8 mouse cellular contexts compared by ENCODE assay signal in the genomic region with DNA sequence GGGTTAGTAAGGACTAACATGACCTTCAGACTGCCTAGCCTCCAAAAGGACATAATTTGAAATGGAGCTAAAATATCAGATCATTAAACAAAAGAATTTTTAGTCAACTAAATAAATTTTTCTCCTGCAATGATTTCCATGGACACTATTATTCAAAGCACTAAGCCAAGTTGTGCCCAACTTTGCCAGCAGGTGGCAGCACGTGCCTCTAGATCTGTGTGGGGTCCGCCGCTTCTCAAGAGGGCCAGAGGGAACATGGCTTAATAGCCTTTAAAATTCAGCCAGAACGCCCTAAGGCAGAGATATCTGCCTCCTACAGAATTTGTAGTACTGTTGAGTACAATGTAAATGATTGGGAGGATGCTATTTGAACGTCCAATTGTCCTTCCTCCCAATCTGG.
DNase-seq lines count a peak whose midpoint lies in the region; ATAC-seq and TF ChIP-seq lines count a peak whose summit lies in the region.

No protein-coding gene starts in this region.

- 0 out of 2 replicates have a peak, but pooled peaks have one; percentile 41 for ATAC-seq in kidney, postnatal 0 days (replicated peaks; ENCODE audit: low FRiP score, low read depth)
- 0 out of 2 replicates have a peak, but pooled peaks have one; percentile 38 for ATAC-seq in neural tube, embryonic 11.5 days (ENCODE audit: insufficient read depth, low FRiP score, low TSS enrichment)

- H3K27ac ChIP-seq in kidney, postnatal 0 days: no peak overlapping the region
- no peak overlapping the region for H3K27ac ChIP-seq in liver, adult 2 months (replicated peaks; ENCODE audit: insufficient read depth, low read depth, low read length)
- H3K27ac ChIP-seq in neural tube, embryonic 11.5 days (ENCODE audit: low read depth, low read length): no peak overlapping the region

- no peaks in the 10 kb centered on the region for H3K9me3 ChIP-seq in kidney, postnatal 0 days (replicated peaks; ENCODE audit: low read length)
- no peaks in the 10 kb centered on the region for H3K9me3 ChIP-seq in neural tube, embryonic 11.5 days (ENCODE audit: control insufficient read depth, low read length)

- no peaks in the 10 kb centered on the region for H3K27me3 ChIP-seq in kidney, postnatal 0 days (ENCODE audit: insufficient read depth, low read length)
- H3K27me3 ChIP-seq in liver, adult 2 months (ENCODE audit: control insufficient read depth, insufficient read depth, low read length): no peaks in the 10 kb centered on the region
- H3K27me3 ChIP-seq in neural tube, embryonic 11.5 days (ENCODE audit: control insufficient read depth, insufficient read depth, low read length): no peaks in the 10 kb centered on the region

- no peaks in the 10 kb centered on the region for H3K36me3 ChIP-seq in kidney, postnatal 0 days (ENCODE audit: insufficient read depth, low read length)
- no peaks in the 10 kb centered on the region for H3K36me3 ChIP-seq in liver, adult 2 months (ENCODE audit: control insufficient read depth, insufficient read depth, low read length)
- H3K36me3 ChIP-seq in neural tube, embryonic 11.5 days (ENCODE audit: control insufficient read depth, insufficient read depth, low read length): no peaks in the 10 kb centered on the region

- no peaks in the 10 kb centered on the region for H3K79me2 ChIP-seq in liver, adult 2 months (ENCODE audit: control insufficient read depth, insufficient read depth, low read length)

- WGBS in kidney, postnatal 0 days: 10% methylated on average over 5 of the region's 5 CpGs
- 14% methylated on average over 5 of the region's 5 CpGs for WGBS in liver, adult 2 months
- WGBS in neural tube, embryonic 11.5 days: 6% methylated on average over 5 of the region's 5 CpGs

- H3K4me3 ChIP-seq in kidney, postnatal 0 days (replicated peaks; ENCODE audit: low read depth, low read length): no peak overlapping the region
- H3K4me3 ChIP-seq in liver, adult 2 months (ENCODE audit: insufficient read depth, low read depth, low read length): no peak overlapping the region
- H3K4me3 ChIP-seq in neural tube, embryonic 11.5 days (ENCODE audit: low read depth, low read length): no peak overlapping the region

- H3K4me1 ChIP-seq in kidney, postnatal 0 days (replicated peaks; ENCODE audit: insufficient read depth, low read length): no peaks in the 10 kb centered on the region
- H3K4me1 ChIP-seq in liver, adult 2 months (ENCODE audit: control insufficient read depth, insufficient read depth, low read length): peaks cover 3% of the 10 kb centered on the region; the same call in 1 of the 2 replicates
- no peaks in the 10 kb centered on the region for H3K4me1 ChIP-seq in neural tube, embryonic 11.5 days (ENCODE audit: control insufficient read depth, insufficient read depth, low read length)

- no peak for TF ChIP-seq POLR2A in liver, adult 2 months (IDR thresholded peaks at IDR 0.05; ENCODE audit: extremely low read depth, insufficient read depth, low read length)

- DNase-seq in ovary, postnatal 10 days (ENCODE audit: low spot score): peak; percentile 52
- no peak for DNase-seq in ovary, adult 18-20 months (ENCODE audit: low spot score)
- DNase-seq in cerebellum, postnatal 10 days: peak; percentile 94 to 95
- peak; percentile 23 to 31 for DNase-seq in gastrocnemius, adult 8-10 months (ENCODE audit: low spot score in 2 of 2)
- DNase-seq in kidney, postnatal 0 days (ENCODE audit: low spot score): peak; percentile 88
- DNase-seq in liver, adult 2 months (ENCODE audit: extremely low read depth, low read depth, low spot score): peak; percentile 9
- peak; percentile 86 for DNase-seq in neural tube, embryonic 11.5 days (ENCODE audit: low spot score)
- DNase-seq in telencephalon, adult 2 months (ENCODE audit: low read depth, low spot score): peak; percentile 56

- peak; percentile 89 for TF ChIP-seq CTCF in kidney, postnatal 0 days (IDR thresholded peaks at IDR 0.05; ENCODE audit: low read depth)
- TF ChIP-seq CTCF in liver, adult 2 months (IDR thresholded peaks at IDR 0.05; ENCODE audit: low read depth, low read length): peak; percentile 87

- H3K4me2 ChIP-seq in kidney, postnatal 0 days (ENCODE audit: low read length): no peak overlapping the region
- no peak overlapping the region for H3K4me2 ChIP-seq in neural tube, embryonic 11.5 days (ENCODE audit: low read depth)

- H3K9ac ChIP-seq in kidney, postnatal 0 days (ENCODE audit: low read depth, low read length): no peak overlapping the region
- no peak overlapping the region for H3K9ac ChIP-seq in liver, adult 2 months (ENCODE audit: low read depth, low read length)
- no peak overlapping the region for H3K9ac ChIP-seq in neural tube, embryonic 11.5 days (ENCODE audit: low read length)
